Mouse (Mus musculus): ENCODE results near the gene Chmp2a. TPM values are rescaled to one million over a fixed set of nuclear protein-coding genes. Genes with fewer than 3 reads are reported as not detected.

The Chmp2a gene
- total and polyA plus RNA-seq, 2 experiments from 2014 or later = 114 to 198 TPM

DNA sequence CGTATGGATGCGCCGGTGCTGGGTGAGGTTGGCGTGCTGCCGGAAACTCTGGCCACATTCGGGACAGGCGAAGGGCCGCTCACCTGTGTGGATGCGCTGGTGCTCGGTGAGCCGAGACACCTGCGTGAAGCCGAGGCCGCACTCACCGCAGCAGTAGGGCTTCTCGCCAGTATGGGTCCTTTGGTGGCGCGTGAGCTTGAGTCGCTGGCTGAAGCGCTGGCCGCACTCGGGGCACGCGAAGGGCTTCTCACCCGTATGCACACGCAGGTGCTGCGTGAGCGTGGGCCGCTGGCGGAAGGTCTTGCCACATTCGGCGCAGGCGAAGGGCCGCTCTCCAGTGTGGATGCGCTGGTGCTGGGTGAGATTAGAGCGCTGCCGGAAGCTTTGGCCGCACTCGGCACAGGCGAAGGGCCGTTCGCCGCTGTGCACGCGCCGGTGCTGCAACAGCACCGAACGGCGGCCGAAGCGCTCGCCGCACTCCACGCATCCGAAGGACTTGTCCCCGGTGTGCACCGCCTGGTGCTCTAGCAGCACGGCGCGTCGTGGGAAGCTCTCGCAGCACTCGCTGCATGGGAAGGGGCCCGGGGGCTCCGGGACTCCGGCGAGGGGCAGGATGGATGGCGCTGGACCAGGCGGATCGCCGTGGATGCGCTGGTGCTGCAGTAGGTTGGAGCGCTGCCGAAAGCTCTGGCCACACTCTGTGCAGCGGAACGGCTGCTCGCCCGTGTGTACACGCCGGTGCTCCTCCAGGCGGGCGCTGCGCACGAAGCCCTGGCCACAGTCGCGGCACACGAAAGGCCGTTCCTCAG lies 9.0 kb upstream of the Chmp2a start:
- Histone ChIP-seq H3K4me2 (ENCODE audit: low read depth, low read length, poor library complexity, severe bottlenecking) (peak overlapping the region; percentile 65), H3K27me3 (ENCODE audit: insufficient read depth, low read length) (peaks cover 10% of the 10 kb centered on the region; the same call in 1 of the 2 replicates), H3K9ac (replicated peaks; ENCODE audit: low read length, poor library complexity, severe bottlenecking) (peak overlapping the region; percentile 72), H3K4me1 (ENCODE audit: insufficient read depth, low read length) (peaks cover 7% of the 10 kb centered on the region; the same call in 1 of the 2 replicates), H3K36me3 (ENCODE audit: insufficient read depth, low read length) (no peaks in the 10 kb centered on the region), H3K9me3 (ENCODE audit: low read length) (no peaks in the 10 kb centered on the region), H3K27ac (ENCODE audit: low read depth, low read length) (peak overlapping the region; percentile 65), H3K4me3 (ENCODE audit: low read depth, low read length) (peak overlapping the region; percentile 39)
- no peak for TF ChIP-seq CTCF (IDR thresholded peaks at IDR 0.05)
- peak; percentile 63 for ATAC-seq (ENCODE audit: low FRiP score)
- 3% methylated on average over 87 of the region's 88 CpGs for WGBS
- DNase-seq (ENCODE audit: low spot score) = peak; percentile 48

DNA sequence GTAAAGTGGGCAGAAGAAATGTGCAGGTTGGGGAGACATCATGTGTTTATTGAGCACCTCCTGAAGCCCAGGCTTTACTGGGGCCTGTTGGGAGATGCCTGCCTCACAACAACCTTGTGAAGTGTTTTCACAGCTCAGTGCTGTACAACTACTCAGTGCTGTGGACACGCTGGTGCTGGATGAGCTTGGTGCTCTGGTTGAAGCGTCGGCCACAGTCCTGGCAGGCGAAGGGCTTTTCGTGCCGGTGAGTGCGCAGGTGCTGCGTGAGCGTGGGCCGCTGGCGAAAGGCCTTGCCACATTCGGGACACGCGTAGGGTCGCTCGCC lies 8.5 kb upstream of the Chmp2a start:
- no peaks in the 10 kb centered on the region for H3K36me3 ChIP-seq (ENCODE audit: insufficient read depth, low read length)
- H3K27ac ChIP-seq (ENCODE audit: low read depth, low read length) = peak overlapping the region; percentile 65
- H3K9me3 ChIP-seq (ENCODE audit: low read length) = no peaks in the 10 kb centered on the region
- WGBS = 41% methylated on average over 16 of the region's 16 CpGs
- peak overlapping the region; percentile 65 for H3K4me2 ChIP-seq (ENCODE audit: low read depth, low read length, poor library complexity, severe bottlenecking)
- H3K9ac ChIP-seq (replicated peaks; ENCODE audit: low read length, poor library complexity, severe bottlenecking) = peak overlapping the region; percentile 72
- peaks cover 10% of the 10 kb centered on the region; the same call in 1 of the 2 replicates for H3K27me3 ChIP-seq (ENCODE audit: insufficient read depth, low read length)
- H3K4me3 ChIP-seq (ENCODE audit: low read depth, low read length) = peak overlapping the region; percentile 39
- H3K4me1 ChIP-seq (ENCODE audit: insufficient read depth, low read length) = peaks cover 7% of the 10 kb centered on the region; the same call in 1 of the 2 replicates
- no peak for DNase-seq (ENCODE audit: low spot score)
- ATAC-seq (ENCODE audit: low FRiP score) = no peak
- TF ChIP-seq CTCF (IDR thresholded peaks at IDR 0.05) = no peak

DNA sequence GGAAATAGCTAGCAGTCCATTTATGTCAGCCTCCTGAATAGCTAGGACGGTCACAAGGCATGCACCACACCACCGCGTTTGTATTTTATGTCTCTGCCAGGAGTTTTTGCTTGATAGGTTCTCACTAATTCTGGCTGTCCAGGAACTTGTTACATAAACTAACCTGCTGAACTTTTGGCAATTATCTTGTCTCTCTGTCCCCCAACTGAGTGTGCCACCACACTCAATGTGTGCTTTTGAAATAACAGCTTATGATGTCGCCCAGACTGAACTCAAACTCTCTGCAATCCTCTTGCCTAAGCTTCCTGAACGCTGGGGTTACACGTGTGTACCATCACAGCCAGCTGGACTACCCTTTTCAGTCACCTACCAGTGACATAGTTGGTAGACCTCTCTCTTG lies 7.9 kb upstream of the Chmp2a start:
- no peak for TF ChIP-seq CTCF (IDR thresholded peaks at IDR 0.05)
- no peak overlapping the region for H3K4me2 ChIP-seq (ENCODE audit: low read depth, low read length, poor library complexity, severe bottlenecking)
- 83% methylated on average over 6 of the region's 6 CpGs for WGBS
- DNase-seq (ENCODE audit: low spot score) (no peak), ATAC-seq (ENCODE audit: low FRiP score) (no peak)
- H3K4me1 ChIP-seq (ENCODE audit: insufficient read depth, low read length) = peaks cover 7% of the 10 kb centered on the region; the same call in 1 of the 2 replicates
- no peaks in the 10 kb centered on the region for H3K36me3 ChIP-seq (ENCODE audit: insufficient read depth, low read length)
- no peak overlapping the region for H3K9ac ChIP-seq (replicated peaks; ENCODE audit: low read length, poor library complexity, severe bottlenecking)
- H3K9me3 ChIP-seq (ENCODE audit: low read length) = no peaks in the 10 kb centered on the region
- H3K27me3 ChIP-seq (ENCODE audit: insufficient read depth, low read length) = peaks cover 10% of the 10 kb centered on the region; the same call in 1 of the 2 replicates
- H3K4me3 ChIP-seq (ENCODE audit: low read depth, low read length) = no peak overlapping the region
- no peak overlapping the region for H3K27ac ChIP-seq (ENCODE audit: low read depth, low read length)

DNA sequence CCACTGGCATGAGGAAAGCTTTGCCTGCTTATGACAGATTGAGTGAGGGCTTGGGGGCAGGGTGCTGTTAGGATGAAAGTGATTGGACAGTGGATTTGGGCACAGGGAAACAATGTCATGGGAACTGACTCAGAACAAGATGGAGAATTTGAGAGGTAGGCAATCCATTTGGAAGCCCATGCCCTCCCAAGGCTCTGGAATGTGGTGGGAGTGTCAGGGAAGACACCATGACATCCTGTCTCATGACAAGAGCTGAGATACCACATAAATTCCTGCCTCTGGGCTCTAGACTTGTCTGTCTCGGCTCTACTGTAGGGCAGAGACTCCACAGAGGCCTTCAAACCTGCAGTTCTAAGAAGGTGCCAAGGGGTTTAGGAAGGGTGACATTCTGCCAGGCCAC lies 6.6 kb upstream of the Chmp2a start:
- no peak for TF ChIP-seq CTCF (IDR thresholded peaks at IDR 0.05)
- no peak overlapping the region for H3K9ac ChIP-seq (replicated peaks; ENCODE audit: low read length, poor library complexity, severe bottlenecking)
- WGBS = 67% methylated on average over 1 of the region's 1 CpGs
- H3K27me3 ChIP-seq (ENCODE audit: insufficient read depth, low read length) = peaks cover 10% of the 10 kb centered on the region; the same call in 1 of the 2 replicates
- H3K27ac ChIP-seq (ENCODE audit: low read depth, low read length) = no peak overlapping the region
- ATAC-seq (ENCODE audit: low FRiP score) (no peak), DNase-seq (ENCODE audit: low spot score) (no peak)
- no peak overlapping the region for H3K4me3 ChIP-seq (ENCODE audit: low read depth, low read length)
- no peaks in the 10 kb centered on the region for H3K9me3 ChIP-seq (ENCODE audit: low read length)
- H3K4me2 ChIP-seq (ENCODE audit: low read depth, low read length, poor library complexity, severe bottlenecking) = no peak overlapping the region
- 0 out of 2 replicates have a peak, but pooled peaks cover under 1% of the 10 kb centered on the region for H3K36me3 ChIP-seq (ENCODE audit: insufficient read depth, low read length)
- peaks cover 7% of the 10 kb centered on the region; the same call in 1 of the 2 replicates for H3K4me1 ChIP-seq (ENCODE audit: insufficient read depth, low read length)

DNA sequence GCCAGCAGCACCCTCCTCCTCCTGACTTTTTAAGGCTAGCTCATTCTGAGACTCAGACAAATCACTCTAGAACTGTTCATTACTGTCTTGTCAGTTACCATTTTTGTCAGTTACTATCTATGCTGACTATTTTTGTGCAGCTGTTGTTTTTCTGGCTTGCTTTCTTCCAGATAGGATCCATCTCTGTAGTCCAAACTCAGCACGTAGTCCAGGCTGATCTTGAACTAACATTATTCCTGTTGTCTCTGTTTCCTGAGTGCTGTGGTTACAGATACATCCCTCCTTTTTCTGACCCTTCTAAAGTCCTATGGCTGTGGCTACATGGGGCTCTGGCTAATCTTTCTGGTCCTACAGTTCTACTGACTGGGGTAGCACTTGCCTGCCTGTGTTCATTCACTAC lies 4.6 kb upstream of the Chmp2a start:
- H3K9ac ChIP-seq (replicated peaks; ENCODE audit: low read length, poor library complexity, severe bottlenecking) = peak overlapping the region; percentile 98; the same call in 1 of the 2 replicates
- H3K9me3 ChIP-seq (ENCODE audit: low read length) = no peaks in the 10 kb centered on the region
- ATAC-seq (ENCODE audit: low FRiP score) (no peak), DNase-seq (ENCODE audit: low spot score) (no peak)
- H3K36me3 ChIP-seq (ENCODE audit: insufficient read depth, low read length) = peaks cover 12% of the 10 kb centered on the region
- H3K4me3 ChIP-seq (ENCODE audit: low read depth, low read length) = peak overlapping the region; percentile 87
- 88% methylated on average over 1 of the region's 1 CpGs for WGBS
- H3K27ac ChIP-seq (ENCODE audit: low read depth, low read length) = peak overlapping the region; percentile 98
- H3K27me3 ChIP-seq (ENCODE audit: insufficient read depth, low read length) = peaks cover 10% of the 10 kb centered on the region; the same call in 1 of the 2 replicates
- no peak for TF ChIP-seq CTCF (IDR thresholded peaks at IDR 0.05)
- H3K4me1 ChIP-seq (ENCODE audit: insufficient read depth, low read length) = peaks cover 7% of the 10 kb centered on the region; the same call in 1 of the 2 replicates
- H3K4me2 ChIP-seq (ENCODE audit: low read depth, low read length, poor library complexity, severe bottlenecking) = peak overlapping the region; percentile 87

DNA sequence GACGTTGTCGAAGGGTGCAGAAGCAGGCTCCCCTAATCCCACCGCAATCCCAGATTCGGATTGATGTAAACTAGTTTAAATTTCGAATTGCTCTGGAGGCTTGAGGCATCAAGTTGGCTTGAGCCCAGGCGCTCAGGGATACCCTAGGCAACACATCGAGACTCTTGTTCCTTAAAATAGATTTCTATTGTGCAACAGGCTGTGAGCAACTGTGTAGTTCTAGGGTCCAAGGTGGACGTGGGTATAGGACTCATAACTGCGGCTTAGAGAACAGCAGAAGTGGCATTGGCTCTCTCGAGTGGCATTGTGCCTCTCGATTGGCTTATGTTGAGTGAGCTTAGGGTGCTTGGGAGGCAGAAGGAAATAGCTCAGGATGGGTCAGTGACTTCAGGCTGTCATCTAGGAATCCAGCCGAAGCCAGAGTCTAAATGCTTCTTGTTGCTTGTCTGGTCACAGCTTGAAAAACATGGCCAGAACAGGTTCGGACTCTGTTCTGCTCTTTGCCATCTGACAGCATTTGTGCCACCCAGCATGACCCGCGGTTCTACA lies 4.1 kb upstream of the Chmp2a start:
- DNase-seq (ENCODE audit: low spot score) (peak; percentile 36), ATAC-seq (ENCODE audit: low FRiP score) (no peak)
- Histone ChIP-seq H3K4me1 (ENCODE audit: insufficient read depth, low read length) (peaks cover 11% of the 10 kb centered on the region), H3K4me3 (ENCODE audit: low read depth, low read length) (peak overlapping the region; percentile 87), H3K27ac (ENCODE audit: low read depth, low read length) (peak overlapping the region; percentile 98), H3K4me2 (ENCODE audit: low read depth, low read length, poor library complexity, severe bottlenecking) (peak overlapping the region; percentile 87), H3K9me3 (ENCODE audit: low read length) (no peaks in the 10 kb centered on the region), H3K36me3 (ENCODE audit: insufficient read depth, low read length) (peaks cover 12% of the 10 kb centered on the region), H3K27me3 (ENCODE audit: insufficient read depth, low read length) (peaks cover 10% of the 10 kb centered on the region; the same call in 1 of the 2 replicates), H3K9ac (replicated peaks; ENCODE audit: low read length, poor library complexity, severe bottlenecking) (peak overlapping the region; percentile 98)
- 18% methylated on average over 15 of the region's 15 CpGs for WGBS
- no peak for TF ChIP-seq CTCF (IDR thresholded peaks at IDR 0.05)

Data from midbrain, postnatal 0 days (tissue).